Mouse (Mus musculus): ENCODE measurements at regions not wholly inside any gene's neighbourhood (a gene's known extent, or its start where the extent isn't known, plus 50 kb on each side); places are given as distances from the start of the nearest gene placed in this dataset.

GRCm38 (mm10) chr15:51442606-51443005 is 2442.1 kb upstream of the Gm7489 start:
- no peak for DNase-seq

- no peak for DNase-seq
These were observed 2414.8 kb upstream of the Gm7489 start for GRCm38 (mm10) chr15:51469895-51470294.

- no peak for DNase-seq
These were observed 2413.6 kb upstream of the Gm7489 start for GRCm38 (mm10) chr15:51471143-51471542.

- DNase-seq: no peak
These were observed 2412.7 kb upstream of the Gm7489 start for GRCm38 (mm10) chr15:51472049-51472448.

GRCm38 (mm10) chr15:51481856-51482255 is 2402.8 kb upstream of the Gm7489 start:
- no peak for DNase-seq

GRCm38 (mm10) chr15:51484207-51484606 is 2400.5 kb upstream of the Gm7489 start:
- no peak for DNase-seq

- no peak for DNase-seq
These were observed 2399.2 kb upstream of the Gm7489 start for GRCm38 (mm10) chr15:51485554-51485953.

- no peak for DNase-seq
These were observed 2382.5 kb upstream of the Gm7489 start for GRCm38 (mm10) chr15:51502058-51502741.

- DNase-seq: no peak
These were observed 2381.9 kb upstream of the Gm7489 start for GRCm38 (mm10) chr15:51502742-51503270.

GRCm38 (mm10) chr15:51503341-51503740 is 2381.4 kb upstream of the Gm7489 start:
- no peak for DNase-seq

- no peak for DNase-seq
These were observed 2380.5 kb upstream of the Gm7489 start for GRCm38 (mm10) chr15:51504016-51504760.

GRCm38 (mm10) chr15:51504789-51505188 is 2379.9 kb upstream of the Gm7489 start:
- no peak for DNase-seq

GRCm38 (mm10) chr15:51507126-51507525 is 2377.6 kb upstream of the Gm7489 start:
- no peak for DNase-seq

- DNase-seq: no peak
These were observed 2373.4 kb upstream of the Gm7489 start for GRCm38 (mm10) chr15:51511319-51511718.

GRCm38 (mm10) chr15:51536317-51536716 is 2348.4 kb upstream of the Gm7489 start:
- DNase-seq: no peak

- no peak for DNase-seq
These were observed 2333.4 kb upstream of the Gm7489 start for GRCm38 (mm10) chr15:51551216-51551775.

GRCm38 (mm10) chr15:51558215-51558614 is 2326.5 kb upstream of the Gm7489 start:
- DNase-seq: no peak

GRCm38 (mm10) chr15:51565543-51565942 is 2319.2 kb upstream of the Gm7489 start:
- DNase-seq: no peak

GRCm38 (mm10) chr15:51570631-51571030 is 2314.1 kb upstream of the Gm7489 start:
- no peak for DNase-seq

GRCm38 (mm10) chr15:51574538-51575105 is 2310.1 kb upstream of the Gm7489 start:
- DNase-seq: no peak

- no peak for DNase-seq
These were observed 2301.1 kb upstream of the Gm7489 start for GRCm38 (mm10) chr15:51583636-51584035.

GRCm38 (mm10) chr15:51586146-51586545 is 2298.6 kb upstream of the Gm7489 start:
- DNase-seq: no peak

- no peak for DNase-seq
These were observed 2293.2 kb upstream of the Gm7489 start for GRCm38 (mm10) chr15:51591406-51592068.
